In genomic region chr11:103140763-103141100, GRCm38 (mm10) we compare ENCODE assay signal across 11 mouse cellular contexts. TPM values are rescaled to one million over a fixed set of nuclear protein-coding genes. Genes with fewer than 3 reads are reported as not detected.
DNase-seq lines count a peak whose midpoint lies in the region; TF ChIP-seq lines count a peak whose summit lies in the region.
"Had no signal": no experiment of that assay in that cellular context is flagged by ENCODE, and none has a peak within 500 bp of the region (broad histone marks: within the 10 kb centered on the region; RNA-seq: fewer than 3 reads in every experiment).

No protein-coding gene starts in this region.

- no peaks in the 10 kb centered on the region for H3K27me3 ChIP-seq in heart, embryonic 10.5 days (ENCODE audit: insufficient read depth, poor library complexity, severe bottlenecking)
- H3K27me3 ChIP-seq: CH12.LX had no signal

- no peak for DNase-seq in heart, embryonic 10.5 days (ENCODE audit: low spot score)
- no peak for DNase-seq in heart, postnatal 10 days
- peak; percentile 49 for DNase-seq in 3134 (ENCODE audit: extremely low read depth, insufficient read length, low spot score)
- peak; percentile 33 for DNase-seq in heart, postnatal 4 days
- peak; percentile 24 for DNase-seq in lung, adult 2 months
- DNase-seq in cerebellum, adult 11-12 months, result no peak
- DNase-seq in right cerebral cortex, adult 2 months (ENCODE audit: low spot score in 2 of 2), result no peak
- no peak for DNase-seq in cerebellum, postnatal 36 days
- DNase-seq: thymus, adult 18-20 months had no signal

- peaks cover 59% of the 10 kb centered on the region for H3K4me1 ChIP-seq in heart, embryonic 10.5 days
- H3K4me1 ChIP-seq in lung, adult 2 months (ENCODE audit: control insufficient read depth, insufficient read depth, low read length), result peaks cover 22% of the 10 kb centered on the region

- TF ChIP-seq CTCF in lung, adult 2 months (IDR thresholded peaks at IDR 0.05; ENCODE audit: insufficient read depth, low read length), result no peak

- H3K9me3 ChIP-seq in heart, embryonic 10.5 days, result no peaks in the 10 kb centered on the region

- no peak overlapping the region for H3K4me3 ChIP-seq in heart, embryonic 10.5 days
- H3K4me3 ChIP-seq in lung, adult 2 months (replicated peaks; ENCODE audit: extremely low read depth, low read depth, low read length), result no peak overlapping the region
- H3K4me3 ChIP-seq: myocyte had no signal

- WGBS in heart, embryonic 10.5 days, result 53% methylated on average over 6 of the region's 6 CpGs
- WGBS in lung, adult 2 months, result 18% methylated on average over 6 of the region's 6 CpGs

- H3K27ac ChIP-seq in heart, embryonic 10.5 days, result peak overlapping the region; percentile 88

- H3K36me3 ChIP-seq in heart, embryonic 10.5 days, result peaks cover 15% of the 10 kb centered on the region

- intact Hi-C loops in heart, postnatal 10 days (cut with DNase I), result no loop called here

- TF ChIP-seq POLR2A in lung, adult 2 months (IDR thresholded peaks at IDR 0.05; ENCODE audit: borderline replicate concordance, extremely low read depth, low read depth, low read length), result no peak

RNA-seq across cellular contexts. Expression of gene Hexim2, which starts 8.5 kb away (rescaled TPM):
- polyA plus RNA-seq in heart, embryonic 10.5 days (2016; fragmentation: Nextera tagmentation; extraction: Ambion mirVana), result 6.5 and 7.9 TPM in 2 replicates
- total RNA-seq in heart, postnatal 10 days (2021), result 1 to 10 TPM; 3.1 to 3.9 TPM
- total RNA-seq in heart, postnatal 4 days (2021), result 1 to 10 TPM; 4.2 to 4.8 TPM
- 2.9 and 4.7 TPM in 2 replicates for polyA plus RNA-seq in lung, adult 2 months (2012; rRNA removed)

RNA-seq across cellular contexts. Expression of gene Hexim1, which starts 24.7 kb away (rescaled TPM):
- 1.8 and 2.8 TPM in 2 replicates for polyA plus RNA-seq in heart, embryonic 10.5 days (2016; fragmentation: Nextera tagmentation; extraction: Ambion mirVana)
- 10 to 100 TPM; 20.4 to 22.6 TPM for total RNA-seq in heart, postnatal 10 days (2021)
- total RNA-seq in heart, postnatal 4 days (2021), result 10 to 100 TPM; 14.8 to 15.7 TPM
- 15.2 and 16.0 TPM in 2 replicates for polyA plus RNA-seq in lung, adult 2 months (2012; rRNA removed)

RNA-seq across cellular contexts. Expression of gene Fmnl1, which starts 30.2 kb away (rescaled TPM):
- 0.92 and 1.2 TPM in 2 replicates for polyA plus RNA-seq in heart, embryonic 10.5 days (2016; fragmentation: Nextera tagmentation; extraction: Ambion mirVana)
- total RNA-seq in heart, postnatal 10 days (2021), result 10 to 100 TPM; 14.4 to 15.6 TPM
- total RNA-seq in heart, postnatal 4 days (2021), result 1 to 10 TPM; 7.4 to 8.6 TPM
- 26.4 and 31.7 TPM in 2 replicates for polyA plus RNA-seq in lung, adult 2 months (2012; rRNA removed)

RNA-seq across cellular contexts. Expression of gene Acbd4, which starts 39.2 kb away (rescaled TPM):
- 9.8 and 10.2 TPM in 2 replicates for polyA plus RNA-seq in heart, embryonic 10.5 days (2016; fragmentation: Nextera tagmentation; extraction: Ambion mirVana)
- total RNA-seq in heart, postnatal 10 days (2021), result 10 to 100 TPM; 35.5 to 37.4 TPM
- total RNA-seq in heart, postnatal 4 days (2021), result 10 to 100 TPM; 25.9 to 29.2 TPM
- polyA plus RNA-seq in lung, adult 2 months (2012; rRNA removed), result 41.1 and 46.5 TPM in 2 replicates

RNA-seq across cellular contexts. Expression of gene Plcd3, which starts 39.3 kb away (rescaled TPM):
- 3.6 and 4.8 TPM in 2 replicates for polyA plus RNA-seq in heart, embryonic 10.5 days (2016; fragmentation: Nextera tagmentation; extraction: Ambion mirVana)
- 10 to 100 TPM; 26.7 to 27.7 TPM for total RNA-seq in heart, postnatal 10 days (2021)
- total RNA-seq in heart, postnatal 4 days (2021), result 10 to 100 TPM; 28.0 to 34.8 TPM
- 11.0 and 17.2 TPM in 2 replicates for polyA plus RNA-seq in lung, adult 2 months (2012; rRNA removed)

Comparison
In these comparisons a context has a peak if more than half of its experiments do, and no peak if none do; other contexts are left out.
1. DNase-seq: peak in 3134 (single experiment), heart, postnatal 4 days (single experiment) and lung, adult 2 months (single experiment); none in heart, embryonic 10.5 days (single experiment), heart, postnatal 10 days (0 of 2), cerebellum, adult 11-12 months (single experiment), right cerebral cortex, adult 2 months (0 of 2) and cerebellum, postnatal 36 days (0 of 2).